Mouse (Mus musculus) forebrain, embryonic 10.5 days (tissue): ENCODE data around the gene Ovol3. TPM values are rescaled to one million over a fixed set of nuclear protein-coding genes. Genes with fewer than 3 reads are reported as not detected.
A peak's percentile ranks its signal among the peaks of the same experiment; 100 is the strongest.
"Not testable (repeated sequence)": the region's sequence is repeated elsewhere in the genome, so short reads cannot be mapped to it uniquely, and the experiment has no call there.

Experiments used
- DNase-seq: peaks from one replicate; pipeline ENCODE4 v3.0.0-alpha.2; 2017; ENCODE audit warnings: low spot score; ENCODE audit errors: extremely low spot score
- H3K27ac ChIP-seq: fragments of 300-500 bp; sonication (generic); 2 replicates; pipeline ENCODE4 v1.5.1; 2016; ENCODE audit warnings: mild to moderate bottlenecking
- H3K27me3 ChIP-seq: fragments of 300-500 bp; sonication (generic); 2 replicates; pipeline ENCODE4 v1.6.1; 2016; ENCODE audit warnings: mild to moderate bottlenecking; ENCODE audit not compliant: poor library complexity, severe bottlenecking
- H3K36me3 ChIP-seq: fragments of 300-500 bp; sonication (generic); replicated peaks from 2 replicates; pipeline ENCODE4 v1.6.1; 2016; ENCODE audit warnings: mild to moderate bottlenecking, moderate library complexity
- H3K4me1 ChIP-seq: fragments of 300-500 bp; sonication (generic); 2 replicates; pipeline ENCODE4 v1.6.1; 2016
- H3K4me3 ChIP-seq: fragments of 300-500 bp; sonication (generic); 2 replicates; pipeline ENCODE4 v1.5.1; 2016; ENCODE audit warnings: mild to moderate bottlenecking, moderate library complexity
- H3K9me3 ChIP-seq: fragments of 300-500 bp; sonication (generic); 2 replicates; pipeline ENCODE4 v1.6.1; 2016; ENCODE audit warnings: mild to moderate bottlenecking, moderate library complexity
- WGBS: fragments of 180-500 bp; shearing (Covaris S2); methylation state at CpG from one replicate; pipeline ENCODE4 v1.1.7; 2016; 5-methylcytosine and 5-hydroxymethylcytosine counted together
- polyA plus RNA-seq: library from polyadenylated mRNA; unstranded; fragments of >200 nt; fragmentation: Nextera tagmentation; extraction: Ambion mirVana; gene quantifications from 2 replicates; pipeline ENCODE4 v1.2.1, GENCODE M21; 2016

Ovol3 gene
- polyA plus RNA-seq, 1 experiment from 2014 or later, result not detected

- no peak overlapping the region for H3K27ac ChIP-seq
- WGBS, result 88% methylated on average over 12 of the region's 12 CpGs
- peaks cover 86% of the 10 kb centered on the region for H3K36me3 ChIP-seq
- no peaks in the 10 kb centered on the region for H3K27me3 ChIP-seq
- no peaks in the 10 kb centered on the region for H3K4me1 ChIP-seq
- DNase-seq, result no peak
- no peaks in the 10 kb centered on the region for H3K9me3 ChIP-seq
- H3K4me3 ChIP-seq, result no peak overlapping the region
Measured at GRCm38 (mm10) chr7:30251956-30252954, 16.7 kb upstream of the Ovol3 start.

GRCm38 (mm10) chr7:30237374-30237773 is 1.8 kb upstream of the Ovol3 start:
- peaks cover 11% of the 10 kb centered on the region for H3K4me1 ChIP-seq
- not testable (repeated sequence) for H3K27ac ChIP-seq, H3K27me3 ChIP-seq, DNase-seq, H3K9me3 ChIP-seq, H3K4me3 ChIP-seq
- WGBS, result 92% methylated on average over 3 of the region's 3 CpGs
- H3K36me3 ChIP-seq, result peaks cover 58% of the 10 kb centered on the region

GRCm38 (mm10) chr7:30235091-30235490 is 434 bp downstream of the Ovol3 start:
- WGBS, result 95% methylated on average over 8 of the region's 8 CpGs
- 0 out of 2 replicates have a peak overlapping the region, but pooled peaks have one; percentile 3 for H3K4me3 ChIP-seq
- no peak for DNase-seq

GRCm38 (mm10) chr7:30234276-30234858 is 1.2 kb downstream of the Ovol3 start:
- Histone ChIP-seq H3K4me1 (peaks cover 24% of the 10 kb centered on the region), H3K4me3 (no peak overlapping the region), H3K27me3 (no peaks in the 10 kb centered on the region), H3K36me3 (peaks cover 38% of the 10 kb centered on the region), H3K27ac (no peak overlapping the region), H3K9me3 (no peaks in the 10 kb centered on the region)
- DNase-seq, result no peak
- WGBS, result 97% methylated on average over 15 of the region's 15 CpGs

More at GRCm38 (mm10) chr7:30235091-30235490, 434 bp downstream of the Ovol3 start:
- Histone ChIP-seq H3K4me1 (peaks cover 24% of the 10 kb centered on the region), H3K36me3 (peaks cover 39% of the 10 kb centered on the region), H3K9me3 (no peaks in the 10 kb centered on the region), H3K27ac (no peak overlapping the region), H3K27me3 (no peaks in the 10 kb centered on the region)

- H3K36me3 ChIP-seq, result peaks cover 43% of the 10 kb centered on the region
- peak overlapping the region; percentile 81 for H3K4me3 ChIP-seq
- peaks cover 24% of the 10 kb centered on the region for H3K4me1 ChIP-seq
- no peak for DNase-seq
- H3K9me3 ChIP-seq, result no peaks in the 10 kb centered on the region
- peak overlapping the region; percentile 96; the same call in 1 of the 2 replicates for H3K27ac ChIP-seq
- H3K27me3 ChIP-seq, result no peaks in the 10 kb centered on the region
- WGBS, result 91% methylated on average over 20 of the region's 20 CpGs
Measured at GRCm38 (mm10) chr7:30233387-30233786, 2.1 kb downstream of the Ovol3 start.

- H3K27ac ChIP-seq, result peak overlapping the region; percentile 96
- peak; percentile 58 for DNase-seq
- no peaks in the 10 kb centered on the region for H3K27me3 ChIP-seq
- peak overlapping the region; percentile 81 for H3K4me3 ChIP-seq
- peaks cover 24% of the 10 kb centered on the region for H3K4me1 ChIP-seq
- 8% methylated on average over 24 of the region's 24 CpGs for WGBS
- no peaks in the 10 kb centered on the region for H3K9me3 ChIP-seq
- peaks cover 50% of the 10 kb centered on the region for H3K36me3 ChIP-seq
Measured at GRCm38 (mm10) chr7:30232631-30233148, 2.8 kb downstream of the Ovol3 start.

GRCm38 (mm10) chr7:30231669-30232454 is 3.7 kb downstream of the Ovol3 start, which contains the start of the genes Polr2i and Tbcb:
Gene Polr2i, plus strand, starts transcription at chr7:30231948.
Gene Tbcb, minus strand, starts transcription at chr7:30232272.
- peaks cover 24% of the 10 kb centered on the region for H3K4me1 ChIP-seq
- H3K27me3 ChIP-seq, result no peaks in the 10 kb centered on the region
- H3K4me3 ChIP-seq, result peak within 1 kb of the TSS; percentile 81
- peak within 1 kb of the TSS; percentile 96 for H3K27ac ChIP-seq
- H3K36me3 ChIP-seq, result peaks cover 58% of the 10 kb centered on the region
- H3K9me3 ChIP-seq, result no peaks in the 10 kb centered on the region
- whole genome bisulfite sequencing, result under 1% methylated on average over 67 of the region's 67 CpGs
- peak; percentile 97 for DNase-seq

- Histone ChIP-seq H3K27me3 (no peaks in the 10 kb centered on the region), H3K9me3 (no peaks in the 10 kb centered on the region), H3K4me1 (peaks cover 24% of the 10 kb centered on the region), H3K4me3 (peak overlapping the region; percentile 81), H3K36me3 (peaks cover 64% of the 10 kb centered on the region), H3K27ac (peak overlapping the region; percentile 96)
- under 1% methylated on average over 16 of the region's 16 CpGs for WGBS
- DNase-seq, result no peak
Measured at GRCm38 (mm10) chr7:30231328-30231668, 4.2 kb downstream of the Ovol3 start.

GRCm38 (mm10) chr7:30224206-30224605 is 11.3 kb downstream of the Ovol3 start:
- H3K4me3 ChIP-seq, result no peak overlapping the region
- no peak for DNase-seq
- no peak overlapping the region for H3K27ac ChIP-seq
- WGBS, result 93% methylated on average over 12 of the region's 12 CpGs
- peaks cover 69% of the 10 kb centered on the region for H3K36me3 ChIP-seq
- H3K9me3 ChIP-seq, result no peaks in the 10 kb centered on the region
- H3K4me1 ChIP-seq, result peaks cover 12% of the 10 kb centered on the region
- no peaks in the 10 kb centered on the region for H3K27me3 ChIP-seq

- no peak for DNase-seq
- peaks cover 51% of the 10 kb centered on the region for H3K36me3 ChIP-seq
- H3K27me3 ChIP-seq, result no peaks in the 10 kb centered on the region
- no peak overlapping the region for H3K4me3 ChIP-seq
- no peak overlapping the region for H3K27ac ChIP-seq
- peaks cover 16% of the 10 kb centered on the region for H3K4me1 ChIP-seq
- H3K9me3 ChIP-seq, result no peaks in the 10 kb centered on the region
- 95% methylated on average over 5 of the region's 5 CpGs for WGBS
Measured at GRCm38 (mm10) chr7:30222205-30222604, 13.3 kb downstream of the Ovol3 start.

GRCm38 (mm10) chr7:30221433-30221832 is 14.1 kb downstream of the Ovol3 start:
- no peaks in the 10 kb centered on the region for H3K9me3 ChIP-seq
- DNase-seq, result no peak

GRCm38 (mm10) chr7:30220008-30220356 is 15.5 kb downstream of the Ovol3 start:
- DNase-seq, result no peak
- Histone ChIP-seq H3K36me3 (peaks cover 29% of the 10 kb centered on the region), H3K27ac (peak overlapping the region; percentile 78), H3K4me3 (peak overlapping the region; percentile 56), H3K9me3 (no peaks in the 10 kb centered on the region), H3K4me1 (peaks cover 20% of the 10 kb centered on the region), H3K27me3 (no peaks in the 10 kb centered on the region)
- 25% methylated on average over 11 of the region's 11 CpGs for WGBS

More at GRCm38 (mm10) chr7:30221433-30221832, 14.1 kb downstream of the Ovol3 start:
- Histone ChIP-seq H3K27ac (no peak overlapping the region), H3K4me3 (no peak overlapping the region), H3K4me1 (peaks cover 19% of the 10 kb centered on the region), H3K27me3 (no peaks in the 10 kb centered on the region), H3K36me3 (peaks cover 44% of the 10 kb centered on the region)
- WGBS, result 86% methylated on average over 3 of the region's 3 CpGs
